ENCODE assay signal across 8 mouse cellular contexts in genomic region chr17:6978287-6979248, GRCm38 (mm10). TPM values are rescaled to one million over a fixed set of nuclear protein-coding genes. Genes with fewer than 3 reads are reported as not detected.
A peak's percentile ranks its signal among the peaks of the same experiment; 100 is the strongest.
DNase-seq lines count a peak whose midpoint lies in the region; ATAC-seq lines count a peak whose summit lies in the region.
"Not testable (repeated sequence)": the region's sequence is repeated elsewhere in the genome, so short reads cannot be mapped to it uniquely, and the experiment has no call there.

Gm49721 (plus strand) TSS chr17:6978904.

- WGBS in forebrain, embryonic 13.5 days = 2% methylated on average over 36 of the region's 68 CpGs
- 2% methylated on average over 45 of the region's 68 CpGs for WGBS in heart, embryonic 16.5 days
- WGBS in liver, embryonic 12.5 days (ENCODE audit: insufficient replicate concordance) = 2% methylated on average over 54 of the region's 68 CpGs

- H3K36me3 ChIP-seq in forebrain, embryonic 13.5 days (ENCODE audit: poor library complexity, severe bottlenecking); heart, embryonic 16.5 days (ENCODE audit: control insufficient read depth, insufficient read depth); liver, embryonic 12.5 days: not testable (repeated sequence)

- H3K9me3 ChIP-seq in forebrain, embryonic 13.5 days (replicated peaks); heart, embryonic 16.5 days (replicated peaks; ENCODE audit: control insufficient read depth, low read length); liver, embryonic 12.5 days (replicated peaks): not testable (repeated sequence)

- H3K4me2 ChIP-seq in forebrain, embryonic 13.5 days = peak within 1 kb of the TSS; percentile 60
- H3K4me2 ChIP-seq in heart, embryonic 16.5 days (ENCODE audit: low read depth, low read length) = peak within 1 kb of the TSS; percentile 61
- peak within 1 kb of the TSS; percentile 78 for H3K4me2 ChIP-seq in liver, embryonic 12.5 days

- H3K4me1 ChIP-seq in brown adipose tissue, adult 24 weeks (ENCODE audit: control insufficient read depth, insufficient read depth, insufficient read length, low read length); forebrain, embryonic 13.5 days; heart, embryonic 16.5 days (ENCODE audit: control insufficient read depth, insufficient read depth, low read length); liver, embryonic 12.5 days: not testable (repeated sequence)

- peak within 1 kb of the TSS; percentile 70 for H3K4me3 ChIP-seq in brown adipose tissue, adult 24 weeks (ENCODE audit: insufficient read depth, low read depth, low read length)
- peak within 1 kb of the TSS; percentile 51 for H3K4me3 ChIP-seq in forebrain, embryonic 13.5 days
- H3K4me3 ChIP-seq in heart, embryonic 16.5 days (ENCODE audit: low read length) = peak within 1 kb of the TSS; percentile 67
- H3K4me3 ChIP-seq in liver, embryonic 12.5 days = peak within 1 kb of the TSS; percentile 66

- ATAC-seq in CD4-positive, CD25-positive, alpha-beta regulatory T cell, adult 4 months = peak; percentile 95
- ATAC-seq in forebrain, embryonic 13.5 days = peak; percentile 99
- peak; percentile 99 for ATAC-seq in heart, embryonic 16.5 days (replicated peaks; ENCODE audit: extremely low read depth, insufficient read depth, low FRiP score)
- ATAC-seq in liver, embryonic 12.5 days = peak; percentile 99
- peak; percentile 81 for ATAC-seq in monocyte, adult 5-6 weeks (replicated peaks; ENCODE audit: insufficient number of reproducible peaks, low FRiP score, low TSS enrichment, poor library complexity, severe bottlenecking)

- H3K9ac ChIP-seq in forebrain, embryonic 13.5 days = peak within 1 kb of the TSS; percentile 70
- H3K9ac ChIP-seq in heart, embryonic 16.5 days (ENCODE audit: low read length) = peak within 1 kb of the TSS; percentile 80
- H3K9ac ChIP-seq in liver, embryonic 12.5 days = peak within 1 kb of the TSS; percentile 76

- H3K27me3 ChIP-seq in forebrain, embryonic 13.5 days; heart, embryonic 16.5 days (ENCODE audit: control insufficient read depth, insufficient read depth, low read length); liver, embryonic 12.5 days (replicated peaks): not testable (repeated sequence)

- peak; percentile 82 for DNase-seq in kidney, postnatal 10 days
- peak; percentile 74 to 77 for DNase-seq in spleen, postnatal 36 days (ENCODE audit: low spot score in 2 of 2)

- H3K27ac ChIP-seq in brown adipose tissue, adult 24 weeks (replicated peaks; ENCODE audit: low read depth, low read length); forebrain, embryonic 13.5 days: not testable (repeated sequence)
- H3K27ac ChIP-seq in heart, embryonic 16.5 days (ENCODE audit: low read length) = peak within 1 kb of the TSS; percentile 66; the same call in 1 of the 2 replicates
- H3K27ac ChIP-seq in liver, embryonic 12.5 days = peak within 1 kb of the TSS; percentile 45; the same call in 1 of the 2 replicates

RNA-seq across cellular contexts. Expression of gene Gm49721, which starts in this region (rescaled TPM):
- 1 to 10 TPM in 1 of 2 experiments, under 1 TPM in 1; 0.39 to 1.5 TPM for polyA plus RNA-seq in CD4-positive, CD25-positive, alpha-beta regulatory T cell, adult 4 months (2017; shearing (Covaris generic))
- not detected in 2 replicates for polyA plus RNA-seq in brown adipose tissue, adult 24 weeks (2012; ENCODE audit: insufficient read depth, insufficient read length, missing spikeins)
- polyA plus RNA-seq in forebrain, embryonic 13.5 days (2015; fragmentation: Nextera tagmentation; extraction: Ambion mirVana) = 0.22 and 0.47 TPM in 2 replicates
- polyA plus RNA-seq in heart, embryonic 16.5 days (2015; fragmentation: Nextera tagmentation; extraction: Ambion mirVana) = 0.05 and 0.30 TPM in 2 replicates
- 0.11 TPM in 1 of 2 replicates, not detected in the other for polyA plus RNA-seq in liver, embryonic 12.5 days (2016; fragmentation: Nextera tagmentation; extraction: Ambion mirVana)
- total RNA-seq in monocyte, adult 5-6 weeks (2017) = 3.1 to 6.7 TPM in 2 of 3 replicates, not detected in the other

Comparison
In these comparisons a context has a peak if more than half of its experiments do, and no peak if none do; other contexts are left out.
1. Peak in ATAC-seq, H3K4me3 ChIP-seq, H3K9ac ChIP-seq and H3K4me2 ChIP-seq in forebrain, embryonic 13.5 days; RNA of the gene not detected or under 1 TPM.
2. Peak in ATAC-seq, H3K4me3 ChIP-seq, H3K27ac ChIP-seq, H3K9ac ChIP-seq and H3K4me2 ChIP-seq in heart, embryonic 16.5 days; RNA of the gene not detected or under 1 TPM.
3. Peak in ATAC-seq, H3K4me3 ChIP-seq, H3K27ac ChIP-seq, H3K9ac ChIP-seq and H3K4me2 ChIP-seq in liver, embryonic 12.5 days; RNA of the gene not detected or under 1 TPM.